Mouse (Mus musculus) embryonic fibroblast, embryonic 13.5 days (primary cell): ENCODE results near the gene Ccdc33.

Experiments used
- CTCF ChIP-seq: IDR thresholded peaks from 2 replicates; pipeline ENCODE4 v1.5.1; 2011; ENCODE audit warnings: mild to moderate bottlenecking, control low read depth, low read length, moderate library complexity, borderline replicate concordance; ENCODE audit not compliant: insufficient read depth
- POLR2A ChIP-seq: IDR thresholded peaks from 2 replicates; pipeline ENCODE4 v1.6.1; 2011; ENCODE audit warnings: low read depth, mild to moderate bottlenecking, control low read depth, low read length, moderate library complexity

GRCm38 (mm10) chr9:58110787-58111186 is 7.8 kb downstream of the Ccdc33 start:
- TF ChIP-seq CTCF = no peak
- TF ChIP-seq POLR2A = no peak
